Mouse (Mus musculus) CD8-positive naive resting alpha-beta T cell, adult 2 months (primary cell): ENCODE data around the gene Zbtb16.

Experiments
- DNase-seq, 2 experiments: peaks; one replicate each; pipeline ENCODE4 v3.0.0; 2022; ENCODE audit warnings: low read depth in 2 of 2, low spot score in 2 of 2

The Zbtb16 gene

GRCm38 (mm10) chr9:48835631-48836565 is at the start of gene Zbtb16:
TSS of gene Zbtb16 (minus strand) at chr9:48836222.
- no peak for DNase-seq

GRCm38 (mm10) chr9:48872896-48873295 is 36.9 kb upstream of the Zbtb16 start:
- DNase-seq, result no peak

- DNase-seq, result no peak
These were observed 30.6 kb upstream of the Zbtb16 start for GRCm38 (mm10) chr9:48866523-48867121.

- no peak for DNase-seq
These were observed 29.2 kb upstream of the Zbtb16 start for GRCm38 (mm10) chr9:48865235-48865634.

GRCm38 (mm10) chr9:48861481-48861880 is 25.5 kb upstream of the Zbtb16 start:
- DNase-seq, result no peak

GRCm38 (mm10) chr9:48860526-48860845 is 24.5 kb upstream of the Zbtb16 start:
- peak; percentile 35 to 40 for DNase-seq

GRCm38 (mm10) chr9:48859828-48860525 is 24.0 kb upstream of the Zbtb16 start:
- no peak for DNase-seq

GRCm38 (mm10) chr9:48857944-48858343 is 21.9 kb upstream of the Zbtb16 start:
- DNase-seq, result no peak

GRCm38 (mm10) chr9:48856240-48856639 is 20.2 kb upstream of the Zbtb16 start:
- DNase-seq, result no peak

GRCm38 (mm10) chr9:48849531-48849930 is 13.5 kb upstream of the Zbtb16 start:
- DNase-seq, result no peak

GRCm38 (mm10) chr9:48839568-48839967 is 3.5 kb upstream of the Zbtb16 start:
- DNase-seq, result no peak

- DNase-seq, result no peak
These were observed 2.3 kb upstream of the Zbtb16 start for GRCm38 (mm10) chr9:48838346-48838745.

- DNase-seq, result no peak
These were observed 1.2 kb upstream of the Zbtb16 start for GRCm38 (mm10) chr9:48837181-48837580.

- no peak for DNase-seq
These were observed 526 bp upstream of the Zbtb16 start for GRCm38 (mm10) chr9:48836566-48836930.

- DNase-seq, result no peak
These were observed 1.2 kb downstream of the Zbtb16 start for GRCm38 (mm10) chr9:48834541-48835411.

GRCm38 (mm10) chr9:48834006-48834405 is 2.0 kb downstream of the Zbtb16 start:
- DNase-seq, result no peak

- DNase-seq, result no peak
These were observed 2.5 kb downstream of the Zbtb16 start for GRCm38 (mm10) chr9:48833493-48833892.

- DNase-seq, result no peak
These were observed 3.4 kb downstream of the Zbtb16 start for GRCm38 (mm10) chr9:48832473-48833100.

- no peak for DNase-seq
These were observed 4.2 kb downstream of the Zbtb16 start for GRCm38 (mm10) chr9:48831560-48832460.

GRCm38 (mm10) chr9:48828839-48829238 is 7.2 kb downstream of the Zbtb16 start:
- no peak for DNase-seq
